Mouse (Mus musculus): Measurements from ENCODE around the gene Olfr1555-ps1. TPM values are rescaled to one million over a fixed set of nuclear protein-coding genes. Genes with fewer than 3 reads are reported as not detected.

Olfr1555-ps1 gene
- polyA plus RNA-seq, 1 experiment from 2014 or later, result not detected

Other genes with a start within 250 kb of the Olfr1555-ps1 start
- gene Osbp, start 204.2 kb downstream of the Olfr1555-ps1 start, polyA plus RNA-seq (2015; fragmentation: Nextera tagmentation; extraction: Ambion mirVana), result 4.3 and 4.4 TPM in 2 replicates
- 0.03 TPM in 1 of 2 replicates, not detected in the other for gene Olfr1423, start 128.8 kb downstream of the Olfr1555-ps1 start, polyA plus RNA-seq (2015; fragmentation: Nextera tagmentation; extraction: Ambion mirVana)
- not detected in 2 replicates for gene Olfr1424, start 107.4 kb downstream of the Olfr1555-ps1 start, polyA plus RNA-seq (2015; fragmentation: Nextera tagmentation; extraction: Ambion mirVana)
- gene Olfr1425, start 92.4 kb downstream of the Olfr1555-ps1 start, polyA plus RNA-seq (2015; fragmentation: Nextera tagmentation; extraction: Ambion mirVana), result not detected in 2 replicates
- not detected in 2 replicates for gene Olfr1426, start 78.1 kb downstream of the Olfr1555-ps1 start, polyA plus RNA-seq (2015; fragmentation: Nextera tagmentation; extraction: Ambion mirVana)
- not detected in 2 replicates for gene Olfr1427, start 66.8 kb downstream of the Olfr1555-ps1 start, polyA plus RNA-seq (2015; fragmentation: Nextera tagmentation; extraction: Ambion mirVana)
- gene Olfr1428, start 54.2 kb downstream of the Olfr1555-ps1 start, polyA plus RNA-seq (2015; fragmentation: Nextera tagmentation; extraction: Ambion mirVana), result not detected in 2 replicates
- gene Olfr76, start 46.9 kb downstream of the Olfr1555-ps1 start, polyA plus RNA-seq (2015; fragmentation: Nextera tagmentation; extraction: Ambion mirVana), result not detected in 2 replicates
- not detected in 2 replicates for gene Olfr1431, start 30.5 kb upstream of the Olfr1555-ps1 start, polyA plus RNA-seq (2015; fragmentation: Nextera tagmentation; extraction: Ambion mirVana)
- gene Olfr1432, start 62.5 kb upstream of the Olfr1555-ps1 start, polyA plus RNA-seq (2015; fragmentation: Nextera tagmentation; extraction: Ambion mirVana), result not detected in 2 replicates
- not detected in 2 replicates for gene Olfr262, start 71.5 kb upstream of the Olfr1555-ps1 start, polyA plus RNA-seq (2015; fragmentation: Nextera tagmentation; extraction: Ambion mirVana)
- not detected in 2 replicates for gene Olfr235, start 90.9 kb upstream of the Olfr1555-ps1 start, polyA plus RNA-seq (2015; fragmentation: Nextera tagmentation; extraction: Ambion mirVana)
- not detected in 2 replicates for gene Olfr1434, start 109.7 kb upstream of the Olfr1555-ps1 start, polyA plus RNA-seq (2015; fragmentation: Nextera tagmentation; extraction: Ambion mirVana)
- not detected in 2 replicates for gene Olfr1436, start 129.0 kb upstream of the Olfr1555-ps1 start, polyA plus RNA-seq (2015; fragmentation: Nextera tagmentation; extraction: Ambion mirVana)
- gene Olfr1437, start 155.0 kb upstream of the Olfr1555-ps1 start, polyA plus RNA-seq (2015; fragmentation: Nextera tagmentation; extraction: Ambion mirVana), result not detected in 2 replicates
- not detected in 2 replicates for gene Olfr1438-ps1, start 165.8 kb upstream of the Olfr1555-ps1 start, polyA plus RNA-seq (2015; fragmentation: Nextera tagmentation; extraction: Ambion mirVana)
- not detected in 2 replicates for gene Olfr1440, start 217.2 kb upstream of the Olfr1555-ps1 start, polyA plus RNA-seq (2015; fragmentation: Nextera tagmentation; extraction: Ambion mirVana)
- not detected in 2 replicates for gene Olfr1441, start 247.3 kb upstream of the Olfr1555-ps1 start, polyA plus RNA-seq (2015; fragmentation: Nextera tagmentation; extraction: Ambion mirVana)